Mouse (Mus musculus) hindbrain, postnatal 0 days (tissue): Measurements from ENCODE around the gene Mylpf. TPM values are rescaled to one million over a fixed set of nuclear protein-coding genes. Genes with fewer than 3 reads are reported as not detected.

Experiments
- ATAC-seq: fragments of 200-750 bp; cut with Nextera tagmentation; 2 replicates; pipeline ENCODE4 v1.8.0; 2017; ENCODE audit warnings: mild to moderate bottlenecking, moderate TSS enrichment, moderate library complexity
- DNase-seq: peaks from one replicate; pipeline ENCODE4 v3.0.0-alpha.2; 2015; ENCODE audit warnings: low spot score
- H3K27ac ChIP-seq: fragments of 300-500 bp; sonication (generic); 2 replicates; pipeline ENCODE4 v1.5.1; 2014; ENCODE audit warnings: mild to moderate bottlenecking
- H3K27me3 ChIP-seq: fragments of 300-500 bp; sonication (generic); 2 replicates; pipeline ENCODE4 v1.6.1; 2014; ENCODE audit warnings: low read length, mixed read lengths; ENCODE audit not compliant: insufficient read depth
- H3K36me3 ChIP-seq: fragments of 300-500 bp; sonication (generic); 2 replicates; pipeline ENCODE4 v1.6.1; 2014; ENCODE audit warnings: low read length, mixed read lengths; ENCODE audit not compliant: insufficient read depth
- H3K4me1 ChIP-seq: fragments of 300-500 bp; sonication (generic); 2 replicates; pipeline ENCODE4 v1.6.1; 2014; ENCODE audit warnings: antibody characterized with exemption, low read length, mixed read lengths; ENCODE audit not compliant: insufficient read depth
- H3K4me2 ChIP-seq: fragments of 300-500 bp; sonication (generic); 2 replicates; pipeline ENCODE4 v1.6.1; 2014; ENCODE audit warnings: low read depth, mild to moderate bottlenecking, low read length, moderate library complexity, mixed read lengths
- H3K4me3 ChIP-seq: fragments of 300-500 bp; sonication (generic); 2 replicates; pipeline ENCODE4 v1.5.1; 2014; ENCODE audit warnings: low read length
- H3K9ac ChIP-seq: fragments of 300-500 bp; sonication (generic); replicated peaks from 2 replicates; pipeline ENCODE4 v1.6.1; 2014; ENCODE audit warnings: mild to moderate bottlenecking, low read length, moderate library complexity, mixed read lengths
- H3K9me3 ChIP-seq: fragments of 300-500 bp; sonication (generic); 2 replicates; pipeline ENCODE4 v1.6.1; 2016; ENCODE audit warnings: low read length, mixed read lengths
- CTCF ChIP-seq: IDR thresholded peaks from 2 replicates; pipeline ENCODE4 v1.5.1; 2016; ENCODE audit warnings: antibody characterized with exemption, control low read depth, low read depth
- WGBS: fragments of 180-500 bp; shearing (Covaris S2); extraction: QIAGEN DNeasy Blood & Tissue Kit; methylation state at CpG from one replicate; pipeline ENCODE4 v1.1.7; 2014; 5-methylcytosine and 5-hydroxymethylcytosine counted together
- polyA plus RNA-seq: library from polyadenylated mRNA; unstranded; fragments of >200 nt; fragmentation: Nextera tagmentation; extraction: Ambion mirVana; gene quantifications from 2 replicates; pipeline ENCODE4 v1.2.1, GENCODE M21; 2015
- total RNA-seq: library from RNA; depleted of rRNA; stranded (reverse); fragments of >200 nt; gene quantifications from 2 replicates; pipeline ENCODE4 v1.2.3, GENCODE M21; 2014

Mylpf gene
- total and polyA plus RNA-seq, 2 experiments from 2014 or later = 3.0 TPM; not detected in 1

DNA sequence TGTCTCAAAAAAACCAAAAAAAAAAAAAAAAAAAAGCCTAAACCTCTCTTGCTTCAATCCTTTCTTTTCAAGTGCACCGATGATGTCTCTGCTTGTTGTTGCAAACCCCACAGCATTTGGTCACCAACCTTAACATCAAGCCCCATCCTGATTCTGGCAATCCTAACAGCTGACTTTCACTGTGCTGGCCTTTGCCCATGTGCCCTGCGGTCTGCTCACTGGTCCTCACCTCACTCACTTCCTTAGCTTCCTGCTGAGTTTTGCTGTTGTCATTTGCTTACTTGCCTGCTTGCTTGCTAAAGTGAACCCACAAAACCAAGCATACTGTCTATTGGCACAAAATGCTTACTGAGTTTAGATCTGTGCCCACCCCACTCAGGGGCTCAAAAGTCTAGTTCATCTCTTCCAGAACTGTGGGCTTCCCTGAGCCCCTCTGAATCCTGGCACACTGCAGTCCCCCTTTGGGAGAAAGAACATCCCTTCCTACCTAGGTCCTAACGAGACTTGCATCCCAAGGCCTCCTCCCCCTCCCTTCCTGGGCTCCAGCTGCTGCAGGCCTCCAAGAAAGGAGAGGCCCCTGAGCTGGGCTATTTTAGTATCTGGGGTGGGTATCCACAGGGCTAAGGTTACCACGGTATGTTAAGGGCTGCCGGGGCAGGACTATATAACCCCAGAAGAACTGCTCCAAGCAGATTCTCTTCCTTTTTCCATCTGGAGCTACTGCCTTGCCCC lies 2.5 kb downstream of the Mylpf start:
- WGBS = 69% methylated on average over 5 of the region's 5 CpGs
- H3K9me3 ChIP-seq = no peaks in the 10 kb centered on the region
- no peak overlapping the region for H3K9ac ChIP-seq
- peaks cover 7% of the 10 kb centered on the region for H3K4me1 ChIP-seq
- no peak overlapping the region for H3K4me3 ChIP-seq
- H3K27me3 ChIP-seq = no peaks in the 10 kb centered on the region
- no peak for TF ChIP-seq CTCF
- H3K27ac ChIP-seq = no peak overlapping the region
- ATAC-seq = no peak
- no peaks in the 10 kb centered on the region for H3K36me3 ChIP-seq
- H3K4me2 ChIP-seq = no peak overlapping the region
- no peak for DNase-seq

DNA sequence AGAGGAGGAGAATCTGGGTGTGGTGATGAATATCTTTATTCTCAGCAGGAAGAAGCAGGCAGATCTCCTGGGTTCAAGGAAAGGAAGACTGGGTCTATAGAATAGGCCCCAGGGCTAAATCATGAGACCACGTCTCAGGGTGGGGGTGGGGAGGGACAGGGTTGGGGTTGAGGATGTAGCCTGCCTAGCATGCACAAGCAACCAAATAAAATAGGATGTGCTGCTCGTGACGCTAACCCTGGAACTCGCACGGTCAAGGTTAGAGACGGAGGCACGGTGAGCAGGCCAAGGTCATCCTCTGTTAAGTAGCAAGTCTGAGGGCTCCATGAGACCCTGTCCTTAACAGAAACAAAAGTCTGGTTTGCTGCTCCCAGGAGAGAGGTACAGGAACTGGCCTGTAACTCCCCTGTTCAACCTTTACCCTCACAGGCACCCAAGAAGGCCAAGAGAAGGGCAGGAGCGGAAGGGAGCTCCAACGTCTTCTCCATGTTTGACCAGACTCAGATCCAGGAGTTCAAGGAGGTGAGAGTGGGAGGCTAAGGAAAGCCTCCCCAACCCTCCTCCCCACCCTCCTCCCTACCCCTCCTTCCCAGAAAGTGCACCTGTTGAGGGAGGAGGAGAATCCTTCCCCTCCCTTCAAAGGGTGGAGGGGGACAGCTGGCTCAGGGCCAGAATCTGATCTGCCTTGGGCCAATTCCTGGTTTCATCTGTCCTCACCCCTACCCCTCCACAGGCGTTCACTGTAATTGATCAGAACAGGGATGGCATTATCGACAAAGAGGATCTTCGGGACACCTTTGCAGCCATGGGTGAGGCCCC lies 4.0 kb downstream of the Mylpf start:
- no peak overlapping the region for H3K27ac ChIP-seq
- H3K4me2 ChIP-seq = no peak overlapping the region
- WGBS = 93% methylated on average over 12 of the region's 12 CpGs
- no peak for TF ChIP-seq CTCF
- H3K9me3 ChIP-seq = no peaks in the 10 kb centered on the region
- H3K9ac ChIP-seq = no peak overlapping the region
- DNase-seq (no peak), ATAC-seq (no peak)
- H3K4me1 ChIP-seq = no peaks in the 10 kb centered on the region
- no peak overlapping the region for H3K4me3 ChIP-seq
- H3K27me3 ChIP-seq = no peaks in the 10 kb centered on the region
- H3K36me3 ChIP-seq = no peaks in the 10 kb centered on the region

DNA sequence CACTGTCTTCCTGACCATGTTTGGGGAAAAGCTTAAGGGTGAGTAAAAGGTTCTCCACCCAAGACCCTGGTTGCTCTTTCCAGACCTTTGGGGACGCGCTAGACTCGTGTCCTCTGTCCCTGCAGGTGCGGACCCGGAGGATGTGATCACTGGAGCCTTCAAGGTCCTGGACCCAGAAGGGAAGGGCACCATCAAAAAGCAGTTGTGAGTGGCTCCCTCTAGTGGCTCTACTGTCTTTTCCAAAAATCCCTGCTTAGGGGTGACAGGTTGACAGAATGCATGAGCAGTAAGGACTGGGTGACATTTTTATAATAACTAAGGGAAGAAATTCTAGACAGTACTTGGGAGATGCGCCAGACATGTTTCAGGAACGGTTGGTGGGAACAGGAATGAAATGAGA lies 4.8 kb downstream of the Mylpf start:
- no peak for ATAC-seq
- Histone ChIP-seq H3K9me3 (no peaks in the 10 kb centered on the region), H3K9ac (no peak overlapping the region), H3K4me1 (no peaks in the 10 kb centered on the region), H3K4me2 (no peak overlapping the region), H3K27ac (no peak overlapping the region), H3K27me3 (no peaks in the 10 kb centered on the region), H3K36me3 (no peaks in the 10 kb centered on the region), H3K4me3 (no peak overlapping the region)
- DNase-seq = peak; percentile 42
- TF ChIP-seq CTCF = peak; percentile 71
- 41% methylated on average over 7 of the region's 7 CpGs for WGBS

DNA sequence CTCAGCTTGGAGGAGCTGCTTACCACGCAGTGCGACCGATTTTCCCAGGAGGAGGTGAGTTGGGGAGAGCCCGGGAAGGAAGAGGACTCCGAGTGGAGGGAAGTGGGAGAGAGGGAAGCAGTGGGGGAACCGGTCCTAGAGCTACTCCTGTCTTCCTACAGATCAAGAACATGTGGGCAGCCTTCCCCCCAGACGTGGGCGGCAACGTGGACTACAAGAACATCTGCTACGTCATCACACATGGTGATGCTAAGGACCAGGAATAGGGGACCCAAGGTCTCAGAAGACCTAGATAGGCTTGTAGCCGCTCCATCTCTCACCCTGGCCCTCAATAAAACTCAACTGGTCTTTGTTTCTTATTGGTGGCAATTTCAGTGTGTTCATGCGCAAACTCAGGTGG lies 5.2 kb downstream of the Mylpf start:
- 53% methylated on average over 12 of the region's 12 CpGs for WGBS
- H3K4me2 ChIP-seq = no peak overlapping the region
- no peak overlapping the region for H3K9ac ChIP-seq
- H3K4me3 ChIP-seq = no peak overlapping the region
- ATAC-seq (no peak), DNase-seq (no peak)
- TF ChIP-seq CTCF = no peak
- no peaks in the 10 kb centered on the region for H3K4me1 ChIP-seq
- no peaks in the 10 kb centered on the region for H3K36me3 ChIP-seq
- no peak overlapping the region for H3K27ac ChIP-seq
- H3K9me3 ChIP-seq = no peaks in the 10 kb centered on the region
- no peaks in the 10 kb centered on the region for H3K27me3 ChIP-seq

DNA sequence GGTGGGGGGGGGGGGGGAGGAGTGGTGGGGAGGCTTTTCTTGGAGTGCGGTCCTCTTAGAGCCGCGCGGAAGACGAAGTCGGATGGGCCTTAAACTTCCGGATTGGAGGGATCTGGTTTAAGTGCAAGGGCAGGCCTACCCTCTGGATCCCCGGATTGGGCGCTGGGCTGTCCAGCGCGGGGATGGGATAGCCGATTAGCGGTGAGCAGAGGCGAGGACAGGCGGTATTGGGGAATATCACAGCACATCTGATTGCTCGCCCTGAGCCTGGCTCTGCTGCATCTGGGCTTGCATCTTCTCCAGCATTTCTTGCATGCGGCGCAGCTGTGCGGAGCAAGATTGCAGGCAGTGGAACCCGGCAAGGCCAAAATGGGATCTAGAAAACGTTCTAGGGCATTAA lies 5.8 kb downstream of the Mylpf start:
- TF ChIP-seq CTCF = no peak
- ATAC-seq (no peak), DNase-seq (no peak)
- Histone ChIP-seq H3K36me3 (no peaks in the 10 kb centered on the region), H3K9me3 (no peaks in the 10 kb centered on the region), H3K27me3 (no peaks in the 10 kb centered on the region), H3K4me3 (no peak overlapping the region), H3K9ac (no peak overlapping the region; the same call in 1 of the 2 replicates), H3K4me2 (peak overlapping the region; percentile 38), H3K27ac (no peak overlapping the region), H3K4me1 (no peaks in the 10 kb centered on the region)
- 43% methylated on average over 21 of the region's 21 CpGs for WGBS

DNA sequence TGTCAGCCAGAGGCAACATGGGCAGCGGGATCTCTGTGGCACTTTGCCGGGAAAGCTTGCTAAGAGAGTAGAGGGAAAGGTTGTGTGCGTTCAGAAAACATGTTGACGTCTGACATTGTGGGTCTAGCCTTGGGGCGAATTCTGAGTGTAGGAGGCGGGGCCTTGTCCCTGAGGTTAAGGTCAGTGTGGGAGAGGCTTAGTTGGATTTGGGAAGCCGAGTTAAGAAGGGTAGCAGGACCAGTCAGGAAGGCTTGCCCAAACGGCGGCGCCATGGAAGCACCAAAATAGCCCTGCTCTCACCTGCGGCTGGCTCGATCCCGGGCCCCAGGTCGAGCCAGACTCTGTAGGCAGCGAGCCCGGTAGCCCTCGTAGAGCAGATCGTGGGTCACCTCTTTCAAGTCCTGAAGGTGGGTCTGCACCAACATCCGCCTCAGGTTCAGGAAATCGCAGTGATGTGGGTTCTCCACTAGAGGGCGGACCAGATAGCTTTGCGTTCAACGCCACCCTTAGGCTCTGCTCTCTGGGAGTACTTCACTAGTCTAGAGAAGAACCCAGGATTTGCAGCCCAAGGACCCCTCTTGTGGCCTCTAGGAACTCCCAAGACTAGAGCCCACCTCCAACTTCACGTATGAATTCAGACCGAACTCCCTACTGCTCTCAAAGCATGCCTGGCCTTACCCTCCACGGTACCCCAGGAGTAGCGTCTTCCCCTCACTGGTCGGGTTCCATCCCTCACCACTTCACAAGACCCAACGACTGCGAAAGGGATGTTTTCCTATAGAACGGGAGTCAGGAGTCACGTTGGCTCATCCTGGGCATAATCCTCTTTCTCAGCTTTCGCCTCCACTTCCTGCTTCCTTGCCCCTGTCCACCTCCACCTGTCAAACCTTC lies 6.5 kb downstream of the Mylpf start:
- no peaks in the 10 kb centered on the region for H3K4me1 ChIP-seq
- H3K4me3 ChIP-seq = peak overlapping the region; percentile 18
- ATAC-seq (peak; percentile 42; the same call in 1 of the 2 replicates), DNase-seq (peak; percentile 79)
- peak overlapping the region; percentile 38 for H3K4me2 ChIP-seq
- H3K9me3 ChIP-seq = no peaks in the 10 kb centered on the region
- no peak overlapping the region; the same call in 1 of the 2 replicates for H3K9ac ChIP-seq
- TF ChIP-seq CTCF = peak; percentile 85
- no peaks in the 10 kb centered on the region for H3K36me3 ChIP-seq
- H3K27me3 ChIP-seq = no peaks in the 10 kb centered on the region
- H3K27ac ChIP-seq = no peak overlapping the region
- 26% methylated on average over 33 of the region's 33 CpGs for WGBS
